Mouse (Mus musculus) midbrain, embryonic 16.5 days (tissue): ENCODE results near the gene Zfr. TPM values are rescaled to one million over a fixed set of nuclear protein-coding genes. Genes with fewer than 3 reads are reported as not detected.
"Not testable (repeated sequence)": the region's sequence is repeated elsewhere in the genome, so short reads cannot be mapped to it uniquely, and the experiment has no call there.

Experiments used
- ATAC-seq: fragments of 200-750 bp; cut with Nextera tagmentation; 2 replicates; pipeline ENCODE4 v1.8.0; 2017; ENCODE audit warnings: moderate TSS enrichment
- H3K27ac ChIP-seq: fragments of 300-500 bp; sonication (generic); 2 replicates; pipeline ENCODE4 v1.5.1; 2014; ENCODE audit warnings: mild to moderate bottlenecking, low read length, mixed read lengths
- H3K27me3 ChIP-seq: fragments of 300-500 bp; sonication (generic); 2 replicates; pipeline ENCODE4 v1.6.1; 2014; ENCODE audit warnings: low read depth, low read length, mixed read lengths; ENCODE audit not compliant: control insufficient read depth, insufficient read depth
- H3K36me3 ChIP-seq: fragments of 300-500 bp; sonication (generic); 2 replicates; pipeline ENCODE4 v1.6.1; 2014; ENCODE audit warnings: mild to moderate bottlenecking, low read length, moderate library complexity, mixed read lengths; ENCODE audit not compliant: control insufficient read depth, insufficient read depth
- H3K4me1 ChIP-seq: fragments of 300-500 bp; sonication (generic); 2 replicates; pipeline ENCODE4 v1.6.1; 2014; ENCODE audit warnings: mild to moderate bottlenecking, low read length, mixed read lengths; ENCODE audit not compliant: control insufficient read depth, insufficient read depth
- H3K4me2 ChIP-seq: fragments of 300-500 bp; sonication (generic); 2 replicates; pipeline ENCODE4 v1.6.1; 2014; ENCODE audit warnings: mild to moderate bottlenecking, low read length, mixed read lengths
- H3K4me3 ChIP-seq: fragments of 300-500 bp; sonication (generic); 2 replicates; pipeline ENCODE4 v1.5.1; 2014; ENCODE audit warnings: low read depth, mild to moderate bottlenecking, low read length, moderate library complexity, mixed read lengths
- H3K9ac ChIP-seq: fragments of 300-500 bp; sonication (generic); 2 replicates; pipeline ENCODE4 v1.6.1; 2014; ENCODE audit warnings: low read depth, low read length, mixed read lengths
- H3K9me3 ChIP-seq: fragments of 300-500 bp; sonication (generic); replicated peaks from 2 replicates; pipeline ENCODE4 v1.6.1; 2014; ENCODE audit warnings: mild to moderate bottlenecking, low read length, mixed read lengths; ENCODE audit not compliant: control insufficient read depth, poor library complexity, severe bottlenecking
- WGBS: fragments of 180-500 bp; shearing (Covaris S2); extraction: QIAGEN DNeasy Blood & Tissue Kit; methylation state at CpG from one replicate; pipeline ENCODE4 v1.1.7; 2014; 5-methylcytosine and 5-hydroxymethylcytosine counted together
- polyA plus RNA-seq: library from polyadenylated mRNA; unstranded; fragments of >200 nt; fragmentation: Nextera tagmentation; extraction: Ambion mirVana; gene quantifications from 2 replicates; pipeline ENCODE4 v1.2.1, GENCODE M21; 2015

Gene Zfr
- polyA plus RNA-seq, 1 experiment from 2014 or later: 161 TPM

DNA sequence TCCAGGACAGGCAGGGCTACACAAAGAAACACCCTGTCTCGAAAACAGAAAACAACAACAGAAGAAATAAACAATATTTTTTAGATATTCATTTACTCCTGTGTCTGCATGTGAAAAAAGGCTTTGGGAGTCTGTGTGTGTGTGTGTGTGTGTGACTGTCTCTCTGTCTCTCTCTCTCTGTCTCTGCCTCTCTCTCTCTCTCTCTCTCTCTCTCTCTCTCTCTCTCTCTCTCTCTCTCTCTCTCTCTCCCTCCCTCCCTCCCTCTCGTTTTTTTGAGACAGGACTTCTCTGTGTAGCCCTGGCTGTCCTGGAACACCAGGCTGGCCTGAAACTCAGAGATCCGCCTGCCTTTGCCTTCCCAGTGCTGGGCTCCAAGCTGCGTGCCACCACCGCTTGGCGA, 78.3 kb downstream of the Zfr start:
- Histone ChIP-seq H3K27ac (no peak overlapping the region), H3K27me3 (no peaks in the 10 kb centered on the region), H3K4me2 (no peak overlapping the region), H3K36me3 (no peaks in the 10 kb centered on the region), H3K9me3 (no peaks in the 10 kb centered on the region), H3K4me3 (no peak overlapping the region), H3K4me1 (no peaks in the 10 kb centered on the region), H3K9ac (no peak overlapping the region)
- ATAC-seq: no peak
- 80% methylated on average over 5 of the region's 6 CpGs for WGBS

GRCm38 (mm10) chr15:12196410-12197191, 79.0 kb downstream of the Zfr start:
- Histone ChIP-seq H3K36me3 (no peaks in the 10 kb centered on the region), H3K27ac (no peak overlapping the region), H3K9ac (no peak overlapping the region), H3K9me3 (no peaks in the 10 kb centered on the region), H3K4me1 (no peaks in the 10 kb centered on the region), H3K27me3 (no peaks in the 10 kb centered on the region), H3K4me2 (no peak overlapping the region), H3K4me3 (no peak overlapping the region)
- 40% methylated on average over 22 of the region's 22 CpGs for WGBS
- peak; percentile 60; the same call in 1 of the 2 replicates for ATAC-seq

GRCm38 (mm10) chr15:12197361-12197760, 79.7 kb downstream of the Zfr start:
- WGBS: 88% methylated on average over 6 of the region's 6 CpGs
- no peaks in the 10 kb centered on the region for H3K36me3 ChIP-seq
- H3K4me2 ChIP-seq: no peak overlapping the region
- H3K4me3 ChIP-seq: no peak overlapping the region
- no peak overlapping the region for H3K9ac ChIP-seq
- ATAC-seq: no peak
- no peaks in the 10 kb centered on the region for H3K4me1 ChIP-seq
- H3K27me3 ChIP-seq: no peaks in the 10 kb centered on the region
- no peak overlapping the region for H3K27ac ChIP-seq
- H3K9me3 ChIP-seq: no peaks in the 10 kb centered on the region

GRCm38 (mm10) chr15:12200021-12200420, 82.4 kb downstream of the Zfr start:
- 0 out of 2 replicates have a peak, but pooled peaks cover 3% of the 10 kb centered on the region for H3K4me1 ChIP-seq
- 93% methylated on average over 7 of the region's 7 CpGs for WGBS
- no peak overlapping the region for H3K27ac ChIP-seq
- ATAC-seq: no peak
- H3K36me3 ChIP-seq: no peaks in the 10 kb centered on the region
- H3K4me3 ChIP-seq: no peak overlapping the region
- no peak overlapping the region for H3K4me2 ChIP-seq
- no peak overlapping the region for H3K9ac ChIP-seq
- no peaks in the 10 kb centered on the region for H3K9me3 ChIP-seq
- no peaks in the 10 kb centered on the region for H3K27me3 ChIP-seq

GRCm38 (mm10) chr15:12201856-12202255, 84.2 kb downstream of the Zfr start:
- ATAC-seq: no peak
- Histone ChIP-seq H3K27ac (no peak overlapping the region), H3K4me1 (peaks cover 16% of the 10 kb centered on the region), H3K9me3 (no peaks in the 10 kb centered on the region), H3K4me3 (no peak overlapping the region), H3K27me3 (no peaks in the 10 kb centered on the region), H3K4me2 (no peak overlapping the region), H3K9ac (no peak overlapping the region), H3K36me3 (no peaks in the 10 kb centered on the region)

DNA sequence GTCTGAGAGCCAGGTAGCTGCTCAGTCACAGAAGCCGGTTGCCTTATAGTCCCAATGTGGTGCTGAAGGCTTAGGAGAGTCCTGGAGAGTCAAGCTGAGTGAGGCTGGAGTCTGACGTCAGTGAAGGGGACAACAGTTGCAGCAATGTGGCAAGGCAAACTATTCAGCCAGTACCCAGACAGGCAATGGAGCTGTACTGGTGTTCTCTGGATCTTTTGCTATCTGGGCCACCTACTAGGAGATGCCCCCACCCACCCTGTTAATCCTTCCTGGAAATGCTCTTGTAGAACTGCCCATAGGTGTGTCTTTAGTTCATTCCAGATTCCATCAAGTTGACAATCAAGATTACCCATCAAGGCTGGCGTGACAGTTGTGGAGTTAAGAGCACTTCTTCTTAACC, 84.8 kb downstream of the Zfr start:
- H3K9ac ChIP-seq: no peak overlapping the region
- no peak overlapping the region for H3K27ac ChIP-seq
- no peak for ATAC-seq
- no peak overlapping the region for H3K4me2 ChIP-seq
- no peaks in the 10 kb centered on the region for H3K9me3 ChIP-seq
- no peaks in the 10 kb centered on the region for H3K27me3 ChIP-seq
- H3K36me3 ChIP-seq: no peaks in the 10 kb centered on the region
- H3K4me1 ChIP-seq: peaks cover 22% of the 10 kb centered on the region
- 77% methylated on average over 3 of the region's 3 CpGs for WGBS
- H3K4me3 ChIP-seq: no peak overlapping the region

- not testable (repeated sequence) for H3K4me2 ChIP-seq, H3K9ac ChIP-seq, H3K36me3 ChIP-seq, ATAC-seq, H3K4me3 ChIP-seq, H3K9me3 ChIP-seq, H3K27me3 ChIP-seq, H3K27ac ChIP-seq
- WGBS: 95% methylated on average over 5 of the region's 5 CpGs
- H3K4me1 ChIP-seq: peaks cover 22% of the 10 kb centered on the region
Measured at GRCm38 (mm10) chr15:12203008-12203407, 85.4 kb downstream of the Zfr start.

DNA sequence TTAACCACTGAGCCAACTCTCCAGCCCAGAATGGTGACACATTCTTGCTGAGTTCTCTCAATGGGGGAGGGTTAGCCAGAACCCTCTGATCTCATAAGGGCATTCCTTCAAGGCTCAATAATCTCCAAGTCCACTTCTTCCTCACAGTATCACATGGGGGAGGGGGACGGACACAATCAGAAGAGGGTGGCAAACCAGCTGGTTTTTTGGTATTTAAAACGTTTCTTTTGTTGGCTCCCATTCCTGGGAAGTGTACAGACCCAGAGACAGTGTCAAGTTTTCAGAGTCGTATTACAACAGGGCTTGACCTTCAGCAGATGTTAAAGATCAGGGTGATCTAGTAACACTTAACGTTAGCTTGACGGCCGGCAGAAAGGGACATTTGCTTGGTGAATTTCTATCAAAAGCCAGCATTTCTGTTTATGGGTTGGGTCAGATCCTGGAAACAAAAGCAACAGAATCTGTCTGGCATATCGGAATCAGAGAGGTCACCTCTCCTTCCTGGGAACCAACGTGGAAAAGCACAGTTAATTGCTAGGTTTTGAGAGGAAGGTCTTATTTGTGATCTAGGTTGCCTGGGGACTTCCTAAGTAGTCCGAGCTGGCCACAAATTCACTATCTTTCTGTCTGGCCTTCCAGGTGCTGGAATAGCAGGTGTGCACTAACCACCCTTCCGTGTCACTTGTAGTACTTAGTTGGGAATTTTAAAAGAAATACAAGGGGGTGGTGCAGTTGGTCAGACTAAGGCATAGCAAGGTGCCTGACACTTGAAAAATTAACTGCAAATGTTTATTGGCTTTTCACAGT, 86.1 kb downstream of the Zfr start:
- no peaks in the 10 kb centered on the region for H3K9me3 ChIP-seq
- peaks cover 22% of the 10 kb centered on the region for H3K4me1 ChIP-seq
- H3K4me2 ChIP-seq: peak overlapping the region; percentile 58
- no peak overlapping the region for H3K9ac ChIP-seq
- no peaks in the 10 kb centered on the region for H3K36me3 ChIP-seq
- 50% methylated on average over 10 of the region's 10 CpGs for WGBS
- H3K27me3 ChIP-seq: no peaks in the 10 kb centered on the region
- H3K27ac ChIP-seq: no peak overlapping the region
- ATAC-seq: no peak
- peak overlapping the region; percentile 89 for H3K4me3 ChIP-seq
